Mouse (Mus musculus): ENCODE data around the gene Smpd3.

Smpd3 gene

DNA sequence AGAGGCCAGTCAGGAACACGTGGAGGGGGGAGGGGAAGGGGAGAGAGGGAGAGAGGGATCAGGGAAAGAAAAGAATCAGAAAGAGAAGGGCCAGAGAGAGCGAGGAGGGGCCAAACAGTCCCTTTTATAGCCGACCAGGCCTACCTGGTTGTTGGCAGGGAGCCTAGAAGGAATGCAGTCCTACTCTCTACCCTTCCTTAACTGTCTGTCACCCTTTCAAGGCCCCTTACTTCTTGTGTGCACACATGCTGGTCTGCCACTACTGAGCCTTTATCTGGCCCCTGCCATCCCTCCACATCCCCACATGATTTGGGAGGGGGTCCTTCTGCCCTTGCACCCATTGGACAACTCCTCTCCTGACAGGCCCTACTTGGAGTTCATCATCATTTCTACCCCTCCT, 49.1 kb downstream of the Smpd3 start:
- no peak for DNase-seq

DNA sequence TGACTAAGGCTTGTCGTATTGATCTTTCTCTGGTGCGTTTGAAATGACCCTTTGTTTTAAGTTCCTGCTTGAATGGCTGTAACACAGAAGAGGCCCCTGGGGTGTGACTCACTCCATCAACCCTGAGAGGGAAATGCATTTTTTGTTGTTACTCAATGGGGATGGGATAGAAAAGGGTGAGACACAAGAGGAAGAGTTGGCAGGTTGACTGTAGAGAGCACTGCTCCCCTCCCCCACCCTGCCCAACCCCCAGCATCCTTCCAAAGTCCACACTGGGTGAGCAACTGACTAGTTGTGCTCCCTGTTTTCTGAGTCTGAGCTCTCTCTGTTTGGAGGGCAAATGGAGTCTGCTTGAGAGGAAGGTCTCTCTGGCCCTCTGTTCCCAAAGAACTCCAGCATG, 50.3 kb downstream of the Smpd3 start:
- no peak for DNase-seq

DNA sequence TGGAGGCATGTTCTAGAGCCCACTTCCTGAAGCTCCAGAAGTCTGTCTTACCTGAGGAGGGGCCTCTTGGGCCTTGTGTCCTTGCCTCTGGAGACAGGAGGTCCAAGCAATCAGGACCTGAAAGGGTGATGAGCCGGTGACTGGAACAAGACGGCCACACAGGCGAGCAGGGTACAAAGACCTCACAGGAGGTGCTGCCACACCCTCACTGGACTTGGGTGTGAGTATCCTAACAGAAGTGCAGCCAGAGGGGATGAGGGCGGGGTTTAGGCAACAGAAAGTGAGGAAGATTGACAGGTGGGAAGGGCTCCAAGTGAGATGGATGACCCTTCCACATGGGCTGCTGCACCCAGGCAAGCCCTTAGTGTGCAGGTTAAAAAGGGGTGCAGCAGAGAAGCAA, 56.9 kb downstream of the Smpd3 start:
- DNase-seq: no peak

DNA sequence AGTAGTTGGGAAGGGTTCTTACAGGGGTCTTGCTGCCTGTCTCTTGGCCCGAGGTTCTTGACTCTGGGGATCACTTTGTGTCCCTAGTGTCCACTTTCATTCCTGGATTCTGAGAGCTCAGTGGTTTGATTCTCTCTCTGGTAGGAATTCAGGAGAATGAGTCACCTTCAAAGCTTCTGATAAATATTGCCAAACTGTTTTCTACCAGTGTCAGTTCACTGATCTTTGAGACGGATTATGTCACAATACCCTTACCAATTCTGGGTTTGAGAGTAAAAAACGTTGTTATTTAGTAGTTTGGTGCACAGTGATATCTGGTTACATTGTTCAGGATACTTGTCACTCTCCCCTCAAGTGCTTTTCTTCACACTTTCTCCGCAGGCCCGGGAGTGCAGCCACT, 57.6 kb downstream of the Smpd3 start:
- DNase-seq: no peak

DNA sequence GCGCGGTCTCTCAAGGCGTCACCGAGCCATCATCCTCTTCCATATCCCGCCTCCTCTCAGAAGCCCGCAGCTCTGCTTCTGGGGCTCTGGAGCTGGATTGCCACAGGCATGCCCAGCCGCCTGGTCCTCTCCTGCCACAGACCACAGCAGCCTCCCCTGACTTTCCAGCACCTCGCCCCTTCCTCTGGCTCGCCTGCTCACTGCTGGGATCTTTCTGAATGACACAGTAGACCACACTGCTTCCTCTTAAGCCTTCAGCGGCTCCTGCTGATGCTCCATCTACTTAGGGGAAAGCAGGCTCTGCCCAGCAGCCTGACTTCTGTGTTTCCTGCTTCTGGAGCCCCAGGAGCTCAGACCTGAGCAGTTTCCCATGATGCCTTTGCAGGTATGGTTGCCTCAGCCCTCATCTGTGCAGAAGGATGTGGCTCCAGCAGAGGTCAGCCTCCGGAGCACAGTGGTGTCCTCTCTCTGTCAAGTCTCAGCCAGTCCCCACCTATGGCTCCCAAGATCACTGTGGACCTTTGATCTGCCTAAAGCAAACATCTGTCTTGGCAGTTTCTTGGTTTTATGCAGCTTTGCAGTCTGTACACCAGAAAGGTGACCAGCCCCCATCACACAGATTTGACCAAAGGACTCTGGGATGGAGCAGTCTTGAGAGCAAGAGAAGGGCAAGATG, 59.3 kb downstream of the Smpd3 start:
- no peak for DNase-seq

DNA sequence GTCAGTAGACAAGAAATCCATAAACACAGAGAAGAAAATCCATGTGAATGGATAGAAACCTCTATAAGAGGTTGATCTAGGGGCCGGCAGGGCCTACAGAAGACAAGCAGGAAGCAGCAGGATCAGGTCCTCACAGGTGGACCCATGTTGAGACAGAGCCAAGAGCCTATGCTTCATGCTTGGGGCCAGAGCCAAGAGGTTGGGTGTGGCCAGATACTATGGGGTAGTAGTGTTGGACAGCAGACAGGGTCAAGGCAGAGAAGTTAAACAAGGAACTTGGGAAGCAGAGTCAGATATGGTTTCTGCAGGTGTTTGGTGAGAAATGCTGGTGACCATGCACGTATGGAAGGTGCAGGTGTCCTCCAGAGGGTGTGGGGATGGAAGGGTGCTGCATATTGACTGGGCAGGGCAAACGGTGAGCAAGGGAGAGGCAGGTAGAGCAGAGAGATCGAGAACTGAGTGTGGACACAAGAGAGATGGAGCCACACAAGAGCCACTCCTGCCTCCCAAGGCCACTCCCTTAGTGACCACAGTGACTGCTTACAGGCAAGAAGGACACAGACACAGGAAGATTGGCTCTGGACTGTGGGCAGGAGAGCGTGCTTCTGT, 61.0 kb downstream of the Smpd3 start:
- DNase-seq: no peak

DNA sequence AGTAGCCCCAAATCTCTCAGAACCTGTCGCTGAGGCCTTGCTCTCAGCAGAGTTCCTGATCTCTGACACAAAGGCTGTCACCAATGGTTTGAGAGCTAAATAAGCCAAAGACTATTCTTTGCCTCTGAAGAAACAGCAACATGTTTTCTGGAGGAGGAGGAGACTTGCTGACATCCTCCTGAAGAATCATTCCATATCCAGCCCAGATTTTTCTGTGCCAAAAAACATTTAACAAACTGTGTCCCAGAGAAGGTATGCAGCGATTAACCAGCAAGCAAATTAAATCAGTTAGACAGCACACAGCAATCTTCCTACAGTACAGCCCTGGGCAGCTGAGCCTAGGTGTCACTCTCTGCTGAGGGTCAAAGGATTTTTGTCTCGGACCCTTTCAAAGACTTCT, 64.3 kb downstream of the Smpd3 start:
- no peak for DNase-seq

DNA sequence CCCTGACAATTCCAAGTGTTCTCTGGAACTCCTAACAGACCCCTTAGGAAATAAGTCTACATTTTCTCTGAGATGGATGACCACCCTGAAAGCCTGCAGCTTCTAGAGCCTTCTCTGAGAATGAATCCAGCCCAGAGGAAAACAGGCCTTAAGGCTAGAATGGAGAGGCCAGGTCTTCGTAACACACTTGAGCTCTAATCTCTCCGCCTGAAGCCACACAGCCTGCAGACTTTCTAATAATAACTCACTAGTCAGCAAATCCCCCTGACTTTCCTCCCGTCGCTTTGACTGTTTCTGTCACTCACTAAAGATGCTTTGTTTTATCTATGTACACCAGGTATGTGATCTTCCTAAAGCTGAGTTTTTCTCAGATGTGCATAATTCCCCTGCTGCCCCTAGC, 66.4 kb downstream of the Smpd3 start:
- DNase-seq: no peak

DNA sequence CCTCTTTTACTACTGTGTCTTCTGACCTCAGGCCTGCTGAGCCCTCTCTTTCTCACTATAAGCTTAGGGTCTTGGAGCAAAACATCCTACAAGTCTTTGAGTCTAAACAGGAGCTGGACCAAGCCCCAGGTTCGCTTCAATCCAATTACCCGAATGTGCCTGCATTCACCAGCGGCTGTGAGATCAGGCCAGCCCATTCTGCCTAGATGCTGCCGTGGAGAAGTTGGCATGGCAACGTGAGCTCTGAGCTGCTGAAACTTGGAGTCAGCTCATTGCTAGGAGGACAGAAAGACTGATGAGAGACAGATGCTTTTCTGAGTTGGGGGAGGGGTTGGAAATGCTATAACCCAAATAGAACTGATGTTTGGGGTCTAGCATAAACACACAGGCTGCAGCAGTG, 67.0 kb downstream of the Smpd3 start:
- DNase-seq: no peak

DNA sequence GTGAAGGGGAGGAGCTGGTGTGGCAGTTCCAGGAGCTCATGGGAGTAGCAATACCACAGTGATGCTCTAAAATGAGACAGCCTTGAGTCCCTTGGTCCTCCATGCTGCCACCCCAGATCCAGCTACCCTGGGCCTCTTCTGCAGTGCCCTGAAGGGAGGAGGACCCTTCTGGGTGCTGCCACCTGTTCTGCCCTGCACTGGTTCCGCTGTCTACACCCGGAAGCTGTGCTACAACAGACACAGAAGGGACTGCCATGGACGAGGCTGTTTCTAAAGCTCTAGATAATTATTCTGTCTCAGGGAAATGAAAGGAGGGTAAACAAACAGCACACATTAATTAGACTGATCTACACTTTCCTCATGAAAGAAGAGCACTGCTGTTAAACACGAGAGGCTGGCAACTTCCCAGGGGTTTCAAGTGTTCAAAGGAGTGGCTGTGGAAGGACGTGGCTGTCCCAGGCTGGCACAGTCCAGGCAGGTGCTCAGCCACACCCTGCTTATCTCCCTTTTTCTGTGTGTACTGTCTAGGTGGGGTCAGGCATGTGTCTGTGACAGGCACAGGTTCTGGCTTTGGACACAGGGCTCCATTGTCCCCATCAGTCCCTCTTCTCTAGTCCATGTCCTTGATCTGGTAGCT, 69.0 kb downstream of the Smpd3 start:
- DNase-seq: no peak

DNA sequence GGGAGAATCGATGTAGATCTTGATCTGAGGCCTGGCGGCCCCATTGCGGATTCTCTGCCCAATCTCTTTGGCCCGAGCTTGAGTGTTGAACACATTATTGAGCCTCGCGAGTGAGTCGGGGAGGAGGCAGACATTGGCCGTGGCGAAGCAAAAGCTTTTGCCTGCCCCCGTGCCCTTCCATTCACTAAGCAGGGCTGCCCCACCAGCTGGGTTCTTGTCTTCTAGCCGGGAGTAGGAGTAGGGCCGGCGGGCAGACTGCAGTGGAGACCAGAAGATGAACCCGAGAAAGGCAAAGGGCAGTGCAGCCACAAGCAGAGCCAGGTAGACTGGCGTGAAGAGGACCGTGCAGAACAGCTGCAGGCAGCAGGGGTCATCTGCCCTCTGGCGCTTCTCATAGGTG, 72.4 kb downstream of the Smpd3 start:
- no peak for DNase-seq

DNA sequence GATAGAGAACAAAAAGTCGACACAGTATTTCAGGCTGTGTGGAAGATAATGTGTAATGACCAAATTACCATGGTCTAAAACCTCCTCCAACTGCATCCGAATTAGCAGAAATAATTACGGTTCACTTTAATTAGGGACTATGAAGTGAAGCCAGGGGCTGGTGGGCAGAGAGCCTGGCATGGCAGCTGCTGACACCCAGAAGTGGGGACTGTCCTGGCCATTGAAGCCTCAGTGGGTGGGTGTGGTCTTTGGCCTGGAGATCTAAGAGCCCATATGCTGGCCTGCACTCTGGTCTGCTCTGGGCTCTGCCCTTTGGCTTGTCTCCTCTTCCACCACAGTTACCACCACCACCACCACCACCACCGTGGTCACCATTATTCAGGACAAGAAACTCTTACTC, 73.9 kb downstream of the Smpd3 start:
- no peak for DNase-seq

DNA sequence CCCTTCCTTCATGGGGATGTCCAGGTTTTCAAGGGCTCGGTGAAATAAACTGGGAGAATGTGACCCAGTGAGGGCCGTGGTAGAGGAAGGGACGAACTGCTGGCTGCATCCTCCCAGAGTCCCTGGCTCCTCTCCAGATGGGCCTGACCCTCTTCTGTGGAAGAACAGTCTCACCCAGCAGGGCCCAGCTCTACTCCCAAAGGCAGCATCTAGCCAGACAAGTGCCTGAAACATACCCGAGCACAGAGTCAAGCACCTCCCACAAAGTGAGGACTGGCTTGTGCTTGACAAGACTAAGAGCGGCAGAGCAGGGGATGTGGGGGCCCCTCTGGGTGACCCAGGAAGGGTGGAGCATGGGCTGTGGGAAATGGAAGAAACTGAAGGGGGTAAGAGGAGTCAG, 75.4 kb downstream of the Smpd3 start:
- DNase-seq: no peak

DNA sequence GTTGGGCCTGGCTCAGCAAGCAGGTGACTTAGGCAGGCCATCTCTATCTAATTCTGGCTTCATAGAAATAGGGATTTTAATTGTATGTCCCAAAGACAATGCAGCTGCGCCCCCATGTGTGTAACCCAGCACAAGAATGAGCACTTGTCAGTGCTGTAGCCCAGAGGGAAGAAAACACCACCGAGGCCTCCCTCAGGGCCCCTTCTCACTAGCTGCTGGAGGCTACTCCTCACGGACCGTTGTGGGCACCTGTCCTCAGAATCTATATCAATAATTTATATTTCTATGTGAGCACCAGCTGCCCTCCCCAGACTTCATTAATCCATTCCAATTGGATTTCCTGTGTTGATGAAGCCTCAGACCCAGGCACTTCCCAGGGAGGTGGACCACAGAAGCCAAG, 76.9 kb downstream of the Smpd3 start:
- no peak for DNase-seq

DNA sequence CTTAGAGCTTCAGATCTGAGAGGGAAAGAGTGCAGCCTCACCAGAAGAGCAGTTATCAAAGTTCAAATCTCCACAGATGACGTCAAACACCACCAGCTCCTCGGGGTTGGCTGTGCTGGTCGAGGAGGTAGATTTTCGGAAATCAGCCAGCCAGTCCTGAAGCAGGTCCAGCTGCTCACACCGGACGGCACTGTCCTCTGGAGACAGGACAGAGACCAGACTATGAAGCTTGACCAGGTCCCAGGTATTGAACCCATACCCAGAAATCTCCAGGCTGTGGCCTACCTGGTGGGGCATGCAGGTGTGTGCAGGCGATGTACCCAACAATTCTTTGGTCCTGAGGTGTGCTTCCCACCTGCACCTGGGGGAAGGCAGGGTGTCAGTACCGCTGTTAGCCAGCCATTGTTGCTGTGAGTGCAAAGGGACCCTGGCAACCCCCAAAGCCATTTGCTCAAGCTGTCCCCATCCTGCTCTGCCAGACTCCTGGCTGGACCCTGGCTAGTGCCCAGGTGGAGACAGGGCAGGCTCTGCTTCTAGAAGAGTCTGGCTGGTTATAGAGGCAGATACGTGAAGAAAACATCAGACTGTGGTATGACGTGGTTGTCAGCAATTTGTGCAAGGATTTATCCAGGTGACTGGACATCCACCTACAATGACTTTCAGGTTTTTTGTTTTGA, 78.1 kb downstream of the Smpd3 start:
- DNase-seq: no peak

DNA sequence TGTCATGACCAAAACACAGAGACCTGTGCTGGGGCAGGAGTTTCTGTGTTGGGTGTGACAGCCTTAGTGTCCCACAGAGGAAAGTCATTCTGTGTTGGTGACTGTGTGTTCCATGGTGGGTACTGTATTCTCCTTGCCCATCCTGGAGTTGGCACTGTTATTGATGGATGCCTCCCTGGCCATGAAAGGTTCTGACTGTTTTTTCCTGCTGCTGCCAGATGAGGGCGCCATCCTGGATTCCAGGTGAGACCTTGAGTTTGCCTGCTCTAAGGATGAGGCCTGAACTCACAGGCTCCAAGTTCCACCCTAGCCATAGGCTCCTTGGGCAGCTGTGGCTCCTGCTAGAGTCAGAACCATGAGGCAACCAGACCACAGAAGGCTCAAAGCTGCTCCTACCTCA, 79.6 kb downstream of the Smpd3 start:
- DNase-seq: peak; percentile 12

DNA sequence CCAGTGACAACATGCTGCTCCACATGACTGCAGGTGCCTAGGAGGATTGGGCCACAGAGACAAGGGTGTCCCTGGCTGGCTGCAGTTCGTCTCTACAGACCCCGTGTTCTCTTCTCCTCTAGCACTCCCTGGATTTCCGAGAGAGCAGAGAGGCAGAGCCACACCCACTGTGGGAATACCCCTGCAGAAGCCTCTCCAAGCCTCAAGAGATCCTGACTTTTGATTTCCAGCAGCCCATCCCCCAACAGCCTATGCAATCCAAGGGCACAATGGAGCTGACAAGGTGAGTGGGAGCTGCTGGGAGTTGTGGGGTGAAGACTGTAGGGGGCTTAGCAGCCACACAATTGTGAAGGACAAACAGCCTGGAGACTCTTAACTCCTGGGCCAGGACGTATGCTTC, 87.6 kb downstream of the Smpd3 start:
- no peak for DNase-seq

DNA sequence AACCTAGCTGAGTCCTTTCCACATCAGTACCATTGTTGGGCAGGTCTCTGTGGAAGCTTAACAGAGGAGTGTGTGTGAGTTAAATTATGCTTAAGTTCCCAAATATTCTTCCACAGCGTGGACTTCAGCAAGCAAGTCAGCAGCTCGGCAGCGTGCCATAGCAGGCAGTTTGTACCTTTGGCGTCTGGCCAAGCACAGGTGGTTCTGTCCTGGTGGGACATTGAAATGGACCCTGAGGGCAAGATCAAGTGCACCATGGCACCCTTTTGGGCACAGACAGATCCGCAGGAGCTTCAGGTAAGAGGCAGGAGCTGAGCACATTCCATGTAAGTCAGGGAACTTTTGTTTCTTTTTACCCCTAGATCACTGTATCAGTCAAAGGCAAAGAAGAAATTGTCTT, 100.7 kb downstream of the Smpd3 start:
- peak; percentile 68 for DNase-seq

DNA sequence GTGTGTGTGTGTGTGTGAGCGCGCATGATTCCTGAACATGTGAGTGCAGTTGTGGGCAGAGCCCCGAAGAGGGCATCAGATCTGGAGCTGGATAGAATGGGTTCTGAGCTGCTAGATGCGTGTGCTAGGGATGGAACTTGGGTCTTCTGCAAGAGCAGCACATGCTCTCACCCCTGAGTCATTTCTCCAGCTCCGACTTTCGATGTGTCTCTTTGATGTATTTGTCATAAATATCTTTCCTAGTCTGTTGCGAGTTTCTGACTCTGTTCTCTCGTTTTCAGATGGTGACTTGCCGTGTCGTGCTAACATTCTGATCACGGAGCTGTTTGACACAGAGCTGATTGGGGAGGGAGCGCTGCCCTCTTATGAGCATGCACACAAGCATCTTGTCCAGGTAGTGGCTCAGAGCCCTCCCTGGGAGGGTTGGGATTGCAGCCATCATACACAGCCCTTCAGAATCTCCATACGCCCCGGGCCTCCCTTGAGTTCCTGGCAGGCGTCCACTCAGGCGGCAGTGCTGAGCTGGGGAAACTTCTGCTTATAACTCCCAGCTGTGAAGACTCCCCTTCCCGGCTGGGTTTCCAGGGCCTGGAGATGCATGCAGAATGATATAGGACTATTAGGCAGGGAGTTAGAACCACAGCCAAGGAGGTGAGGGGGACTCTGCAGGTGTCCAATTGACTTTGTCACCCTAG, 103.1 kb downstream of the Smpd3 start:
- no peak for DNase-seq

DNA sequence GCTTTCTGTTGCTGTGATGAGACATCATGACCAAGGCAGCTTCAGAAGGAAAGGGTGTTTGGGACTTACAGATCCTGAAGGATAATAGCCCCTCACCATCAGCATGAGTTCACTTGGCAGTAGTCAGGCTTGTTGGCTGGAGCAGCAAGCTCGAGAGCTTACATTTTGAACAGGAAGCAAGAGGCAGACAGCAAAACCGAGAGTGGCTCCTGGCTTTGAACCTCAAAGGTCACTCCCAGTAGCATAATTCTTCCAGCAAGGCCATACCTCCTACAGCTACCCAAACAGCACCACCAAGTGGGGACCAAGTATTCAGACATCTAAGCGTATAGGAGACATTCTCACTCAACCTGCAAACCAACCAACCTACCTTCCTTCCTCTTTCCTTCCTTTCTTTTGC, 105.0 kb downstream of the Smpd3 start:
- no peak for DNase-seq

DNA sequence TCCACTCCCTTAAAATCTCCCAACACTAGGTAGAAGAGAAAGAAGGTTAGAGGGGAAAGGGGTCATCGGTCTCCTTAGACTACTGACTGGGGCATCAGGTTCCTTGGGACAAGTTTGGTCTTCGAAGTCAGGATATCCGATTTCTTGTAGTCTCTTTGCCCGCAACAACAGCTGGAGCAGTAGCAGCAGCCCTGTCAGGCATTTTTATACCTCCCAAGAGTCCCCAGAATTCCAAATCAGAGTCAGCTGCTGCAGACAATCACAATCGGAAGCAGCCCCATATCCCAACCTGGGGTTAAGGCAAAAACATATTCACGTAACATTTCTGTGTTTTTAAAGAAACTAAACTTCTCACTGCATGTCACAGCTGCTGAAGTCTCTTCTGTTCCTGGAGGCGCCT, 106.3 kb downstream of the Smpd3 start:
- DNase-seq: no peak

DNA sequence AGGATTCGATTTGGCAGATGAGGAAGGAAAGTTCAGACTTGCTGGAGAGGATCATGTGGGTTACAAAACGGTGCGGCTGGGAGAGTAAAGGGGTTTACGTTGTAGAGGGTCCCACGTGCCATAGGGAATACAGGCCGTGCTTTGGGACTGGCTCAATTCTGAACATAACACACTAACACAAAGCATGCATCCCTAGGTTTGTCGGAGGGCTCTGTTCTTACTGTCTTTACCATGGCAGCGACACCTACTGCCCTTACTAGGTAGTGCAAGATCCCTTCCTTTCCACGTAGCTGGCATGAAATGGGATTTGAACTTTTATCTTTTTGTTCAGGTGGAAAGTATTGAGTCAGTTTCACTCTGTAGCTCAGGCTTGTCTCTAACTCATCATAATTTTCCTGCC, 111.2 kb downstream of the Smpd3 start:
- peak; percentile 56 for DNase-seq

DNA sequence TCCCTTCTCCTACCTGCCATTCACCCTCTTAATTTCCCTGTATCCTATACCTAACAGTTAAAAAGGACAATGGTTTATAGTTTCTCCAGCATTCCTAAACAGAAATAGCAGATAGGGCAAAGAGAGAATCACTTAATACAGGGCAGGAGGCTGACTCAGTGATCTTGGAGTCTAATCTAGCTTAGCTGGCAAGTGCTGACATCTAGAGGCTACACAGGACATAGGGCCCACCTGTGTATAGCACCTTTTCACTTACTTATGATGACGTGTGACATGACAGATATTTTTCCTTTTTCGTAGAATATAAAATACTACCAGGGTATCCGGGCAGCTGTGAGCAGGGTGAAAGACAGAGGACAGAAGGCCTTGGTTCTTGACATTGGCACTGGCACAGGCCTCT, 118.2 kb downstream of the Smpd3 start:
- no peak for DNase-seq

DNA sequence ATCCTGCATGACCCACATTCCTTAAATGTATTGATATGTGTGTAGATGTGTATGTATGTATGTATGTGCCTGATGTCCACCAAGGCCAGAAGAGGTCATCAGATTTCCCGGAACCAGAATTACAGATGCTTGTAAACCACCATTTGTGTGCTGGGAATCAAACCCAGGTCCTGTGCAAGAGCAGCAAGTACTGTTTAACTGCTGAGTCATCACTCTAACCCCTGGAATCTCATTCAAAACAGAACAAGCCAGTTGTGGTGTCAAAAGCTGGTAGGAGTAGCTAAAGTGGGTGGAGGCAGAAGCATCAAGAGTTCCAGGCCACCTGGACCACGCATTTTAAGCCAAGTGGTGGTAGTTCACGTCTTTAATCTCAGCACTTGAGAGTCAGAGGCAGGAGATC, 123.8 kb downstream of the Smpd3 start:
- DNase-seq: no peak

Measured in kidney, adult 18-20 months (tissue).